Mouse (Mus musculus) lung, postnatal 10 days (tissue): ENCODE results near the gene Plac1.

Experiments used
- DNase-seq: peaks from one replicate; pipeline ENCODE4 v3.0.0; 2021

Plac1 gene

GRCm38 (mm10) chrX:53099951-53100350 is 140.0 kb downstream of the Plac1 start:
- DNase-seq = no peak

- DNase-seq = no peak
These were observed 140.6 kb downstream of the Plac1 start for GRCm38 (mm10) chrX:53099266-53099665.

- no peak for DNase-seq
These were observed 141.6 kb downstream of the Plac1 start for GRCm38 (mm10) chrX:53098293-53098692.

- DNase-seq = no peak
These were observed 142.1 kb downstream of the Plac1 start for GRCm38 (mm10) chrX:53097786-53098185.

- no peak for DNase-seq
These were observed 146.5 kb downstream of the Plac1 start for GRCm38 (mm10) chrX:53093381-53093780.

- DNase-seq = no peak
These were observed 151.1 kb downstream of the Plac1 start for GRCm38 (mm10) chrX:53088663-53089292.

GRCm38 (mm10) chrX:53087202-53087601 is 152.7 kb downstream of the Plac1 start:
- DNase-seq = no peak

- DNase-seq = no peak
These were observed 154.4 kb downstream of the Plac1 start for GRCm38 (mm10) chrX:53085559-53085958.

- DNase-seq = no peak
These were observed 175.5 kb downstream of the Plac1 start for GRCm38 (mm10) chrX:53064406-53064805.

GRCm38 (mm10) chrX:53059426-53060007 is 180.4 kb downstream of the Plac1 start:
- DNase-seq = no peak

GRCm38 (mm10) chrX:53058459-53059280 is 181.2 kb downstream of the Plac1 start:
- DNase-seq = peak; percentile 19

- DNase-seq = no peak
These were observed 182.2 kb downstream of the Plac1 start for GRCm38 (mm10) chrX:53057760-53058090.

- peak; percentile 95 for DNase-seq
These were observed 182.7 kb downstream of the Plac1 start for GRCm38 (mm10) chrX:53057054-53057759.

GRCm38 (mm10) chrX:53056627-53057026 is 183.3 kb downstream of the Plac1 start:
- DNase-seq = peak; percentile 68

GRCm38 (mm10) chrX:53055771-53056170 is 184.1 kb downstream of the Plac1 start:
- DNase-seq = peak; percentile 59

GRCm38 (mm10) chrX:53053885-53054284 is 186.0 kb downstream of the Plac1 start:
- DNase-seq = no peak

- peak; percentile 69 for DNase-seq
These were observed 187.0 kb downstream of the Plac1 start for GRCm38 (mm10) chrX:53052652-53053500.

- peak; percentile 13 for DNase-seq
These were observed 189.6 kb downstream of the Plac1 start for GRCm38 (mm10) chrX:53050353-53050752.

- no peak for DNase-seq
These were observed 190.7 kb downstream of the Plac1 start for GRCm38 (mm10) chrX:53049196-53049595.

- no peak for DNase-seq
These were observed 193.0 kb downstream of the Plac1 start for GRCm38 (mm10) chrX:53046911-53047310.

GRCm38 (mm10) chrX:53046033-53046432 is 193.9 kb downstream of the Plac1 start:
- DNase-seq = no peak

- DNase-seq = peak; percentile 76
These were observed 194.6 kb downstream of the Plac1 start for GRCm38 (mm10) chrX:53045187-53045903.
